ENCODE assay signal across 8 mouse cellular contexts in the genomic region with DNA sequence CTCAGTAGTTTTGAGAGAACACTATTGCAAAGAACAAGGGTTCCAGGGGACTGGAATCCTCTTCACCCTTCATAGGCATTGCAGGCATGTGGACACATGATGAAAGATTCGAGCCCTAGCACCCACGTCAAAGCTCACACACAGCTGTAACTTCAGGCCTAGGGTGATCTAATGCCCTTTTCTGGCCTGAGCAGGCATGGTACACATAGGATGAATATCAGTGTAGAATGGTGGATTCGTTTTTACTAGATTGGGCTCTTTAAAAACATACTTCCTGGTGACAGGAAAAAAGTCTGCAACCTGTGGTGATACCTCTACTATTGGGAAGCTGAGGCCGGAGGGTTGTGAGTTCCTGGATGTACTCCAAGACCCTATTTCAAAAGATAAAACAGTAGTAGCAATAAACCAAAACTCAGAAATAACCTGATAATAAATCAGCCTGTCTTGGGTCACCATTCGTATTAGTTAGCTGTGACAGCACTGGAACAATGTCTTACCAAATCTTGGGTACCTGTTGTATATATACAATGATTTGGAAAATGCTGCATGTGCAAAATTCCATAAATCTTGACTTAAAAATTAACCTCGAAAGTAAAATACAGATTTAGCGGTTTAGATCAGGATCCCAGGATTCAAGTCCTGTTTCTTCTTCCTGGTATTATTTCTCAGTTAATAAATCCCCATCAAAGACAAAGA. TPM values are rescaled to one million over a fixed set of nuclear protein-coding genes. Genes with fewer than 3 reads are reported as not detected.
DNase-seq lines count a peak whose midpoint lies in the region; ATAC-seq and TF ChIP-seq lines count a peak whose summit lies in the region.

No protein-coding gene starts in this region.

- intact Hi-C loops in left cerebral cortex, adult 2 months (cut with DNase I): loop anchor here (2.0 kb wide), 1 partner anchor 13 kb away; a partner anchor contains a TSS
- intact Hi-C loops in left cerebral cortex, postnatal 36 days (cut with DNase I): loop anchor here (2.0 kb wide), 1 partner anchor 13 kb away; a partner anchor contains a TSS
- intact Hi-C loops in left cerebral cortex, postnatal 14 days (cut with DNase I): no loop called here

- WGBS in embryonic facial prominence, embryonic 10.5 days: 48% methylated on average over 7 of the region's 7 CpGs
- 21% methylated on average over 7 of the region's 7 CpGs for WGBS in intestine, embryonic 16.5 days
- 26% methylated on average over 7 of the region's 7 CpGs for WGBS in neural tube, embryonic 14.5 days

- DNase-seq in left cerebral cortex, adult 2 months (ENCODE audit: extremely low spot score in 1 of 2, low spot score in 2 of 2): no peak
- no peak for DNase-seq in left cerebral cortex, postnatal 36 days (ENCODE audit: low spot score in 2 of 2)
- no peak for DNase-seq in embryonic facial prominence, embryonic 10.5 days (ENCODE audit: low spot score)
- DNase-seq in left cerebral cortex, postnatal 14 days (ENCODE audit: low spot score in 2 of 2): no peak
- no peak for DNase-seq in adipocyte (ENCODE audit: low spot score)
- no peak for DNase-seq in cerebellum, adult 9-11 months

- H3K9ac ChIP-seq in intestine, embryonic 16.5 days (ENCODE audit: low read depth, low read length): peak overlapping the region; percentile 83
- H3K9ac ChIP-seq in neural tube, embryonic 14.5 days (replicated peaks; ENCODE audit: low read depth, low read length): peak overlapping the region; percentile 67

- peak overlapping the region; percentile 94 for H3K4me3 ChIP-seq in left cerebral cortex, adult 2 months
- peak overlapping the region; percentile 83 for H3K4me3 ChIP-seq in embryonic facial prominence, embryonic 10.5 days
- H3K4me3 ChIP-seq in intestine, embryonic 16.5 days (ENCODE audit: low read length): peak overlapping the region; percentile 72
- peak overlapping the region; percentile 67 for H3K4me3 ChIP-seq in neural tube, embryonic 14.5 days (ENCODE audit: low read depth, low read length)

- peak overlapping the region; percentile 98 for H3K27ac ChIP-seq in left cerebral cortex, adult 2 months
- H3K27ac ChIP-seq in embryonic facial prominence, embryonic 10.5 days (replicated peaks): peak overlapping the region; percentile 93
- peak overlapping the region; percentile 39 for H3K27ac ChIP-seq in intestine, embryonic 16.5 days (ENCODE audit: low read length)
- H3K27ac ChIP-seq in neural tube, embryonic 14.5 days (ENCODE audit: low read depth, low read length): 0 out of 2 replicates have a peak overlapping the region, but pooled peaks have one; percentile 18

- no peaks in the 10 kb centered on the region for H3K9me3 ChIP-seq in embryonic facial prominence, embryonic 10.5 days
- H3K9me3 ChIP-seq in intestine, embryonic 16.5 days (ENCODE audit: control insufficient read depth, low read length): no peaks in the 10 kb centered on the region
- no peaks in the 10 kb centered on the region for H3K9me3 ChIP-seq in neural tube, embryonic 14.5 days (ENCODE audit: control insufficient read depth, low read length)

- no peak for TF ChIP-seq CTCF in left cerebral cortex, adult 2 months (IDR thresholded peaks at IDR 0.05)

- ATAC-seq in intestine, embryonic 16.5 days: no peak
- ATAC-seq in neural tube, embryonic 14.5 days (ENCODE audit: low read depth): no peak

- H3K4me1 ChIP-seq in embryonic facial prominence, embryonic 10.5 days: peaks cover 19% of the 10 kb centered on the region
- peaks cover 9% of the 10 kb centered on the region for H3K4me1 ChIP-seq in intestine, embryonic 16.5 days (ENCODE audit: control insufficient read depth, insufficient read depth, low read length)
- peaks cover 9% of the 10 kb centered on the region; the same call in 1 of the 2 replicates for H3K4me1 ChIP-seq in neural tube, embryonic 14.5 days (ENCODE audit: control insufficient read depth, insufficient read depth, low read length)

- H3K27me3 ChIP-seq in embryonic facial prominence, embryonic 10.5 days (replicated peaks; ENCODE audit: low read depth, poor library complexity, severe bottlenecking): no peaks in the 10 kb centered on the region
- H3K27me3 ChIP-seq in intestine, embryonic 16.5 days (replicated peaks; ENCODE audit: control insufficient read depth, insufficient read depth, low read length): no peaks in the 10 kb centered on the region; the same call in 1 of the 2 replicates
- H3K27me3 ChIP-seq in neural tube, embryonic 14.5 days (ENCODE audit: control insufficient read depth, insufficient read depth, low read length): no peaks in the 10 kb centered on the region

- peaks cover 36% of the 10 kb centered on the region for H3K36me3 ChIP-seq in embryonic facial prominence, embryonic 10.5 days (replicated peaks)
- H3K36me3 ChIP-seq in intestine, embryonic 16.5 days (ENCODE audit: control insufficient read depth, insufficient read depth, low read length): peaks cover 2% of the 10 kb centered on the region; the same call in 1 of the 2 replicates
- H3K36me3 ChIP-seq in neural tube, embryonic 14.5 days (ENCODE audit: control insufficient read depth, insufficient read depth, low read length): peaks cover 15% of the 10 kb centered on the region

- peak overlapping the region; percentile 78 for H3K4me2 ChIP-seq in intestine, embryonic 16.5 days (ENCODE audit: low read depth, low read length)
- peak overlapping the region; percentile 72 for H3K4me2 ChIP-seq in neural tube, embryonic 14.5 days (ENCODE audit: low read depth, low read length)

RNA-seq across cellular contexts. Expression of a gene that starts 0.7 kb away (rescaled TPM):
- total RNA-seq in left cerebral cortex, adult 2 months (2021): 10 to 100 TPM; 38.1 to 40.0 TPM
- total RNA-seq in left cerebral cortex, postnatal 36 days (2021): 10 to 100 TPM; 38.2 to 39.1 TPM
- 119 and 120 TPM in 2 replicates for polyA plus RNA-seq in embryonic facial prominence, embryonic 10.5 days (2016; fragmentation: Nextera tagmentation; extraction: Ambion mirVana)
- 143 and 147 TPM in 2 replicates for polyA plus RNA-seq in intestine, embryonic 16.5 days (2015; fragmentation: Nextera tagmentation; extraction: Ambion mirVana)
- polyA plus RNA-seq in neural tube, embryonic 14.5 days (2014; fragmentation: Nextera tagmentation; extraction: Ambion mirVana): 139 and 153 TPM in 2 replicates
- 10 to 100 TPM; 39.8 to 44.5 TPM for total RNA-seq in left cerebral cortex, postnatal 14 days (2021)

RNA-seq across cellular contexts. Expression of a gene that starts 13.8 kb away (rescaled TPM):
- 100 to 1,000 TPM in 1 of 2 experiments, 10 to 100 TPM in 1; 98.8 to 105 TPM for total RNA-seq in left cerebral cortex, adult 2 months (2021)
- total RNA-seq in left cerebral cortex, postnatal 36 days (2021): 10 to 100 TPM; 72.3 to 88.7 TPM
- polyA plus RNA-seq in embryonic facial prominence, embryonic 10.5 days (2016; fragmentation: Nextera tagmentation; extraction: Ambion mirVana): 26.2 and 27.1 TPM in 2 replicates
- 11.5 and 11.7 TPM in 2 replicates for polyA plus RNA-seq in intestine, embryonic 16.5 days (2015; fragmentation: Nextera tagmentation; extraction: Ambion mirVana)
- polyA plus RNA-seq in neural tube, embryonic 14.5 days (2014; fragmentation: Nextera tagmentation; extraction: Ambion mirVana): 49.5 and 54.2 TPM in 2 replicates
- 10 to 100 TPM; 71.4 to 83.7 TPM for total RNA-seq in left cerebral cortex, postnatal 14 days (2021)

RNA-seq across cellular contexts. Expression of a gene that starts 19.5 kb away (rescaled TPM):
- total RNA-seq in left cerebral cortex, adult 2 months (2021): 10 to 100 TPM; 24.8 to 26.4 TPM
- total RNA-seq in left cerebral cortex, postnatal 36 days (2021): 10 to 100 TPM; 22.8 to 25.1 TPM
- 35.2 and 36.2 TPM in 2 replicates for polyA plus RNA-seq in embryonic facial prominence, embryonic 10.5 days (2016; fragmentation: Nextera tagmentation; extraction: Ambion mirVana)
- 36.9 and 37.9 TPM in 2 replicates for polyA plus RNA-seq in intestine, embryonic 16.5 days (2015; fragmentation: Nextera tagmentation; extraction: Ambion mirVana)
- polyA plus RNA-seq in neural tube, embryonic 14.5 days (2014; fragmentation: Nextera tagmentation; extraction: Ambion mirVana): 41.0 and 48.2 TPM in 2 replicates
- 10 to 100 TPM; 19.5 to 20.7 TPM for total RNA-seq in left cerebral cortex, postnatal 14 days (2021)

RNA-seq across cellular contexts. Expression of a gene that starts 20.2 kb away (rescaled TPM):
- total RNA-seq in left cerebral cortex, adult 2 months (2021): 100 to 1,000 TPM; 295 to 301 TPM
- total RNA-seq in left cerebral cortex, postnatal 36 days (2021): 100 to 1,000 TPM; 277 to 316 TPM
- 1.3 and 1.7 TPM in 2 replicates for polyA plus RNA-seq in embryonic facial prominence, embryonic 10.5 days (2016; fragmentation: Nextera tagmentation; extraction: Ambion mirVana)
- 3.8 and 3.9 TPM in 2 replicates for polyA plus RNA-seq in intestine, embryonic 16.5 days (2015; fragmentation: Nextera tagmentation; extraction: Ambion mirVana)
- polyA plus RNA-seq in neural tube, embryonic 14.5 days (2014; fragmentation: Nextera tagmentation; extraction: Ambion mirVana): 29.4 and 48.0 TPM in 2 replicates
- total RNA-seq in left cerebral cortex, postnatal 14 days (2021): 100 to 1,000 TPM; 394 to 431 TPM

RNA-seq across cellular contexts. Expression of a gene that starts 29.9 kb away (rescaled TPM):
- total RNA-seq in left cerebral cortex, adult 2 months (2021): under 1 TPM; 0.91 to 0.96 TPM
- under 1 TPM; 0.79 to 0.94 TPM for total RNA-seq in left cerebral cortex, postnatal 36 days (2021)
- 1.9 and 3.0 TPM in 2 replicates for polyA plus RNA-seq in embryonic facial prominence, embryonic 10.5 days (2016; fragmentation: Nextera tagmentation; extraction: Ambion mirVana)
- 0.54 and 1.1 TPM in 2 replicates for polyA plus RNA-seq in intestine, embryonic 16.5 days (2015; fragmentation: Nextera tagmentation; extraction: Ambion mirVana)
- polyA plus RNA-seq in neural tube, embryonic 14.5 days (2014; fragmentation: Nextera tagmentation; extraction: Ambion mirVana): 1.8 and 2.1 TPM in 2 replicates
- total RNA-seq in left cerebral cortex, postnatal 14 days (2021): under 1 TPM; 0.22 to 0.42 TPM

Comparison
In these comparisons a context has a peak if more than half of its experiments do, and no peak if none do; other contexts are left out.
1. H3K27ac ChIP-seq: peak in every context shown above with its lines; median percentile 98 in left cerebral cortex, adult 2 months; 93 in embryonic facial prominence, embryonic 10.5 days; 39 in intestine, embryonic 16.5 days; 18 in neural tube, embryonic 14.5 days.